Mouse (Mus musculus) heart, postnatal 0 days (tissue): ENCODE measurements around the gene Cct5. TPM values are rescaled to one million over a fixed set of nuclear protein-coding genes. Genes with fewer than 3 reads are reported as not detected.
A peak's percentile ranks its signal among the peaks of the same experiment; 100 is the strongest.

Experiments used
- ATAC-seq: fragments of 200-750 bp; cut with Nextera tagmentation; 2 replicates; pipeline ENCODE4 v1.8.0; 2017; ENCODE audit warnings: low read depth, moderate number of reproducible peaks, moderate library complexity; ENCODE audit not compliant: insufficient read depth
- DNase-seq: peaks from one replicate; pipeline ENCODE4 v3.0.0-alpha.2; 2016; ENCODE audit warnings: low spot score
- H3K27ac ChIP-seq: fragments of 300-500 bp; sonication (generic); 2 replicates; pipeline ENCODE4 v1.5.1; 2014; ENCODE audit warnings: low read depth, mild to moderate bottlenecking
- H3K27me3 ChIP-seq: fragments of 300-500 bp; sonication (generic); 2 replicates; pipeline ENCODE4 v1.6.1; 2014; ENCODE audit warnings: low read length, mixed read lengths; ENCODE audit not compliant: control insufficient read depth, insufficient read depth
- H3K36me3 ChIP-seq: fragments of 300-500 bp; sonication (generic); replicated peaks from 2 replicates; pipeline ENCODE4 v1.6.1; 2014; ENCODE audit warnings: low read length, mixed read lengths; ENCODE audit not compliant: control insufficient read depth, insufficient read depth
- H3K4me1 ChIP-seq: fragments of 300-500 bp; sonication (generic); 2 replicates; pipeline ENCODE4 v1.6.1; 2014; ENCODE audit warnings: antibody characterized with exemption; ENCODE audit not compliant: control insufficient read depth, insufficient read depth
- H3K4me2 ChIP-seq: fragments of 300-500 bp; sonication (generic); 2 replicates; pipeline ENCODE4 v1.6.1; 2014; ENCODE audit warnings: low read depth, mild to moderate bottlenecking, low read length, moderate library complexity
- H3K4me3 ChIP-seq: fragments of 300-500 bp; sonication (generic); 2 replicates; pipeline ENCODE4 v1.5.1; 2014; ENCODE audit warnings: low read depth, low read length
- H3K9ac ChIP-seq: fragments of 300-500 bp; sonication (generic); replicated peaks from 2 replicates; pipeline ENCODE4 v1.6.1; 2014; ENCODE audit warnings: low read depth, low read length, mixed read lengths
- H3K9me3 ChIP-seq: fragments of 300-500 bp; sonication (generic); replicated peaks from 2 replicates; pipeline ENCODE4 v1.6.1; 2016; ENCODE audit warnings: low read length; ENCODE audit not compliant: control insufficient read depth
- CTCF ChIP-seq: IDR thresholded peaks from 2 replicates; pipeline ENCODE4 v1.5.1; 2016; ENCODE audit warnings: antibody characterized with exemption, control low read depth, low read depth
- EP300 ChIP-seq: IDR thresholded peaks from 2 replicates; pipeline ENCODE4 v1.6.1; 2016; ENCODE audit warnings: antibody characterized with exemption, low read depth
- WGBS: fragments of 180-500 bp; shearing (Covaris S2); extraction: QIAGEN DNeasy Blood & Tissue Kit; methylation state at CpG from one replicate; pipeline ENCODE4 v1.1.7; 2014; 5-methylcytosine and 5-hydroxymethylcytosine counted together
- polyA plus RNA-seq: library from polyadenylated mRNA; unstranded; fragments of >200 nt; fragmentation: Nextera tagmentation; extraction: Ambion mirVana; gene quantifications from 2 replicates; pipeline ENCODE4 v1.2.1, GENCODE M21; 2015
- total RNA-seq: library from RNA; depleted of rRNA; stranded (reverse); fragments of >200 nt; gene quantifications from 2 replicates; pipeline ENCODE4 v1.2.3, GENCODE M21; 2014; ENCODE audit warnings: low replicate concordance; rRNA removed

Gene Cct5
- total RNA-seq (209 and 215 TPM in 2 replicates), polyA plus RNA-seq (239 and 243 TPM in 2 replicates)

- peak within 1 kb of the TSS; percentile 70 for H3K4me3 ChIP-seq
- DNase-seq (peak; percentile 97), ATAC-seq (peak; percentile 89)
- peak within 1 kb of the TSS; percentile 83 for H3K27ac ChIP-seq
- H3K9ac ChIP-seq, result peak within 1 kb of the TSS; percentile 75
- under 1% methylated on average over 63 of the region's 63 CpGs for WGBS
- TF ChIP-seq EP300 (peak; percentile 92), CTCF (no peak)
- H3K9me3 ChIP-seq, result no peaks in the 10 kb centered on the region
- peaks cover 18% of the 10 kb centered on the region for H3K4me1 ChIP-seq
- H3K36me3 ChIP-seq, result peaks cover 10% of the 10 kb centered on the region; the same call in 1 of the 2 replicates
- peak within 1 kb of the TSS; percentile 90 for H3K4me2 ChIP-seq
- no peaks in the 10 kb centered on the region for H3K27me3 ChIP-seq
Measured at GRCm38 (mm10) chr15:31601646-31602374, at the start of gene Cct5, which contains the start of gene Fam173b. Cct5 (minus strand) TSS chr15:31601804. Fam173b (plus strand) TSS chr15:31601852.

DNA sequence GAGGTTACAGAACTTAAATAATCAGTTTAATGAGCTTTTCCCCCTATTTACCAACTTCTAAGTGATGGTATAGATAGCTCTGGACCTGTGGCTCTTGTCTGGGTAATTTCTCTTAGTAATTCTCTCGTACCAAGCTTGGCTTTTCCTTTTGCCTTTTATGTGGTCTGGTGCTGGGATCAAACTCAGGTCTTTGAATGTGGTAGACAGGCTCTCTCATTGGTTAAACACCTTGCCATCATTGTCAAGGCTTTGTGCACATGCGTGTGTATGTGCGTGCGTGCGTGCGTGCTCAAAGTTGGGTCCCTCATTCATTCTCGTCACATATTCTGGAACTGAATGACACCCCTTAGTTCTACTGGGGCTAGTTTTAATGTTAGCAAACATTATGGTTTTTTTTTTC, 49.2 kb upstream of the Cct5 start:
- 92% methylated on average over 7 of the region's 7 CpGs for WGBS
- no peak for TF ChIP-seq EP300
- TF ChIP-seq CTCF, result no peak
- H3K27ac ChIP-seq, result no peak overlapping the region

DNA sequence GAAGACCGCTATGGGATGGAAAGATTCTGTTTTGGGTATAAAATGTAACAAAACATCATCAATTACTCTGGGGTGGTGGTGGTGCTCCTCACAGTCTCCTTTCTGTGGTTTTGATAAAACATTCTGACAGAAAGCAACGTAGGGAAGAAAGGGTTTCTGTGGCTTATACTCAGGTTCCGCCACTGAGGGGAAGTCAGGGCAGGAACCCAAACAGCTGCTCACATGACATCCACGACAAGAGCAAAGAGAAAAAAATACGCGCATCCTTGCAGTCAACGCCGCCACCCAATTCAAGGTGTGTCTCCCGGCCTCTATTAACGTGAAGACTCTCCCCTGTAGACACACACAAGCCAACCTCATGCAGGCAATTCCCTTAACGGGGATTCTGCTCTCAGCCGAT, 48.1 kb upstream of the Cct5 start:
- 88% methylated on average over 12 of the region's 12 CpGs for WGBS

More for the DNA sequence above, 49.2 kb upstream of the Cct5 start:
- no peak overlapping the region for H3K4me2 ChIP-seq
- H3K4me1 ChIP-seq, result no peaks in the 10 kb centered on the region
- H3K9ac ChIP-seq, result no peak overlapping the region
- ATAC-seq (no peak), DNase-seq (no peak)
- no peaks in the 10 kb centered on the region for H3K27me3 ChIP-seq
- no peak overlapping the region for H3K4me3 ChIP-seq
- no peaks in the 10 kb centered on the region for H3K36me3 ChIP-seq
- H3K9me3 ChIP-seq, result no peaks in the 10 kb centered on the region

GRCm38 (mm10) chr15:31647851-31648569, 46.4 kb upstream of the Cct5 start:
- ATAC-seq (no peak), DNase-seq (no peak)
- 62% methylated on average over 8 of the region's 8 CpGs for WGBS
- no peaks in the 10 kb centered on the region for H3K36me3 ChIP-seq
- no peak overlapping the region for H3K4me2 ChIP-seq
- no peak overlapping the region for H3K4me3 ChIP-seq
- no peak overlapping the region for H3K9ac ChIP-seq
- no peaks in the 10 kb centered on the region for H3K9me3 ChIP-seq
- no peak overlapping the region for H3K27ac ChIP-seq
- TF ChIP-seq EP300, result no peak
- TF ChIP-seq CTCF, result no peak
- H3K4me1 ChIP-seq, result no peaks in the 10 kb centered on the region
- H3K27me3 ChIP-seq, result no peaks in the 10 kb centered on the region

More for the DNA sequence above, 48.1 kb upstream of the Cct5 start:
- Histone ChIP-seq H3K27ac (no peak overlapping the region), H3K4me2 (no peak overlapping the region), H3K27me3 (no peaks in the 10 kb centered on the region), H3K4me1 (no peaks in the 10 kb centered on the region), H3K9ac (no peak overlapping the region), H3K36me3 (no peaks in the 10 kb centered on the region), H3K4me3 (no peak overlapping the region), H3K9me3 (no peaks in the 10 kb centered on the region)
- DNase-seq (no peak), ATAC-seq (no peak)
- TF ChIP-seq EP300 (no peak), CTCF (no peak)

DNA sequence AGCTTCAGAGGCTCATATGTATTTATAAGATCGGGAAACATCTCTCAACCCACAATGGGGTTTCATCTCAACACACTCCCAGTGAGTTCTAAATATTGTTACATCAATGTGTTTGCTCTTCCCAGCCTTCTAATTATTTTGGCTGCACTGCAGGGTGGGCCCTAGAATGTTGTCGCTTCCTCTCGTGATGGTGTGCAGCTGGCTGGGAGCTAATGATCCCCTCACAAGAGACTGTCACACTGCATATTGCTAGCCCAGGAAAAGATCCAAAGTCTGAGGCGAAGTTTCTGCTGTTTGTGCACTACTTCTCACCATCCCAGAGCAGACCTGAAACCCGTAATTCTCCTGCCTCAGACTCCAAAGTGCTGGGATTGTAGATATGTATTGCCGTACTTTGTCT, 45.6 kb upstream of the Cct5 start:
- TF ChIP-seq EP300 (no peak), CTCF (no peak)
- no peak overlapping the region for H3K9ac ChIP-seq
- no peak overlapping the region for H3K4me2 ChIP-seq
- DNase-seq (no peak), ATAC-seq (no peak)
- no peak overlapping the region for H3K27ac ChIP-seq
- H3K9me3 ChIP-seq, result no peaks in the 10 kb centered on the region
- no peaks in the 10 kb centered on the region for H3K36me3 ChIP-seq
- H3K4me1 ChIP-seq, result no peaks in the 10 kb centered on the region
- 66% methylated on average over 6 of the region's 6 CpGs for WGBS
- no peak overlapping the region for H3K4me3 ChIP-seq
- H3K27me3 ChIP-seq, result no peaks in the 10 kb centered on the region
